Mouse (Mus musculus) CD8-positive naive resting alpha-beta T cell, adult 57 days (primary cell): ENCODE measurements around the gene Gm9844. TPM values are rescaled to one million over a fixed set of nuclear protein-coding genes. Genes with fewer than 3 reads are reported as not detected.

Source experiments
- total RNA-seq: library from RNA; stranded (reverse); gene quantifications from one replicate; pipeline ENCODE4 v1.2.4, GENCODE M21; 2023

Gm9844 gene
- total RNA-seq: 4.2 TPM

GRCm38 (mm10) chr7:24861913-24862312, at the start of gene Gm9844:
Gm9844 (plus strand) TSS chr7:24862213.

DNA sequence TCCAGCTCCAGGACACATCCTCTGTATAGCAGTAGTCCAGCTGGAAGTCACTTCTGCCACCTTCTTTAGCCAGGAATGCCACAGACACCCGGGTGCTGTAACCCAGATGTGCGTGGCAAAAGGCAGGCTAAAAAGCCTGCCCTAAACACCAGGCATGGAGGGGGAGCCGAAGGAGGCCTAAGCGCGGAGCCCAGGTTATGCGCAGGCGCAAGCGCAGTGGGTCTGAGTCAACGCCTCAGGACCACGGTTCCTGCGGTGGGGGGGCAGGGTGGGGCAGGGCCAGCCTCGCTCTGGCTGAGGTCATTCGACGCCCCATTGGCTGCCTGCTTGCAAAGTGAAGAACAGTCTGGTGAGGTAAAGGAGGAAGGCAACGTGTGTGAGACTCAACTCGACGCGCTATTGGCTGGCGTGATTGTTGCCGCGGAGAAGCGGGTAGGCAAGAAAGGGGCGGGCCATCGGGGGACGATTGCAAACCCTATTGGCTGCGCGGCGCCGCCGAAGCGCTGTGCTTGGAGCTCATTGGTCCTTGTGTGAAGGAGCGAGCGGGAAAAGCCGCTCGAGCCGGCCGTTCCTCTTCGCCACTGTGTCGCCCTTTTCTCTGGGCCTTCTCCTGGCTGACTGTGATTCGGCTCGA, 7.6 kb downstream of the Gm9844 start, which contains the start of the genes Lypd4 and Dmrtc2:
TSS of gene Lypd4 (minus strand) at position 410 of the 634 bp plus-strand sequence.
TSS of gene Dmrtc2 (plus strand) at position 526 of the 634 bp plus-strand sequence.

GRCm38 (mm10) chr7:24883896-24884692, 22.1 kb downstream of the Gm9844 start, which contains the start of gene Rps19:
Rps19 (plus strand) TSS chr7:24884371.

GRCm38 (mm10) chr7:24897224-24897623, 35.2 kb downstream of the Gm9844 start, which contains the start of gene Cd79a:
Cd79a (plus strand) TSS chr7:24897381.

GRCm38 (mm10) chr7:24902630-24903443, 40.8 kb downstream of the Gm9844 start, which contains the start of gene Arhgef1:
Arhgef1 (plus strand) TSS chr7:24902912.

Other genes starting within 250 kb of the Gm9844 start
- gene Lypd3, start 225.7 kb upstream of the Gm9844 start, total RNA-seq: not detected
- not detected for gene Tex101, start 185.5 kb upstream of the Gm9844 start, total RNA-seq
- gene BC049730, start 153.0 kb upstream of the Gm9844 start, total RNA-seq: not detected
- gene Gm4763, start 135.3 kb upstream of the Gm9844 start, total RNA-seq: not detected
- 0.67 TPM for gene Cd177, start 101.9 kb upstream of the Gm9844 start, total RNA-seq
- not detected for gene Ceacam10, start 85.0 kb upstream of the Gm9844 start, total RNA-seq
- gene Lypd4, start 7.7 kb downstream of the Gm9844 start, total RNA-seq: not detected
- not detected for gene Dmrtc2, start 7.8 kb downstream of the Gm9844 start, total RNA-seq
- 3,340 TPM for gene Rps19, start 22.2 kb downstream of the Gm9844 start, total RNA-seq
- 99.4 TPM for gene Cd79a, start 35.2 kb downstream of the Gm9844 start, total RNA-seq
- 1,582 TPM for gene Arhgef1, start 40.7 kb downstream of the Gm9844 start, total RNA-seq
- gene Gm4881, start 82.3 kb downstream of the Gm9844 start, total RNA-seq: not detected
- 275 TPM for gene Rabac1, start 110.5 kb downstream of the Gm9844 start, total RNA-seq
- gene Atp1a3, start 143.7 kb downstream of the Gm9844 start, total RNA-seq: 9.1 TPM
- gene Grik5, start 210.1 kb downstream of the Gm9844 start, total RNA-seq: 3.2 TPM
- gene Zfp574, start 210.4 kb downstream of the Gm9844 start, total RNA-seq: 19.7 TPM